In the genomic region with DNA sequence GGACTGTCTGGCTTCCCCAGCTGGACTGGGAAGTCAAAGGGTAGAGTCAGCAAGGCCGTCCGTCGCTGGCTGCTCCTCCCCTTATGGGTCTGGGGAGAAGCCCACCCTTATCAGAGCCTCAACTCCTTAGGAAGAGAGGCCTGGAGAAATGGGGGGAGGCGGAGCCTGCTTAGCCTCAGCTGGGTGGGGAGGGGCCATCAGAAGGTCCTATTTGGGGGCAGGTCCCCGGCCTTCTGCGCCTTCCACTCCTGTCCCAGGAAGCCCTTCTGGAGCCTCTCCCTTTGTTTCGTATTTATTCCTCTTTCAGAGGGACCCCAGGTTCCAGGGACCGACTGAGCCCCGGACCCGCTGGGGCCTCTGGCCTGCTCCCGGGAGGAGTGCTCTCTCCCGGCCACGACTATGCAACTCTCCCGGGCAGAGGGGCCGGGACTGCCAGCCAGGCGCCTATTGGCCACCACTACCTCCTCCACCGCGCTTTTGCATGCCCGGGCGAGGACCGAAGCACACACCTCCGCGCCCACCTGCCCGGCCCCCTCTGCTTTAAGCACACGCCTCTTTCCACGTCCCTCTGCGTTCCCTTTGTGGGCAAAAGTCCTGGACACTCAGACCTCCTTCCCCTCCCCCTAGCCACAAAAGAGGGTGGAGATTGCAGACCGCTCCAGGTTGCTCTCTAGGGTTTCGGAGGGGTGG, we compare ENCODE assay signal across 11 mouse cellular contexts. TPM values are rescaled to one million over a fixed set of nuclear protein-coding genes. Genes with fewer than 3 reads are reported as not detected.
DNase-seq lines count a peak whose midpoint lies in the region; ATAC-seq lines count a peak whose summit lies in the region.
"Had no signal": no experiment of that assay in that cellular context is flagged by ENCODE, and none has a peak within 500 bp of the region (broad histone marks: within the 10 kb centered on the region; RNA-seq: fewer than 3 reads in every experiment).

No protein-coding gene starts in this region.

- H3K9me3 ChIP-seq in kidney, embryonic 16.5 days (ENCODE audit: low read length) = no peaks in the 10 kb centered on the region
- H3K9me3 ChIP-seq in hindbrain, embryonic 13.5 days = no peaks in the 10 kb centered on the region
- no peaks in the 10 kb centered on the region for H3K9me3 ChIP-seq in midbrain, embryonic 14.5 days (ENCODE audit: control insufficient read depth, low read length)

- no peaks in the 10 kb centered on the region for H3K36me3 ChIP-seq in kidney, embryonic 16.5 days (ENCODE audit: insufficient read depth, low read length)
- H3K36me3 ChIP-seq in hindbrain, embryonic 13.5 days = peaks cover 23% of the 10 kb centered on the region
- H3K36me3 ChIP-seq in midbrain, embryonic 14.5 days (ENCODE audit: control insufficient read depth, insufficient read depth, low read length) = peaks cover 26% of the 10 kb centered on the region

- peaks cover 68% of the 10 kb centered on the region for H3K27me3 ChIP-seq in kidney, embryonic 16.5 days (ENCODE audit: insufficient read depth, low read length)
- peaks cover 32% of the 10 kb centered on the region for H3K27me3 ChIP-seq in hindbrain, embryonic 13.5 days
- H3K27me3 ChIP-seq in midbrain, embryonic 14.5 days (ENCODE audit: control insufficient read depth, insufficient read depth, low read length) = no peaks in the 10 kb centered on the region

- no peak for DNase-seq in kidney, postnatal 36 days
- DNase-seq in embryo, embryonic 10.5 days (ENCODE audit: low spot score) = peak; percentile 35
- peak; percentile 43 for DNase-seq in midbrain, embryonic 14.5 days
- no peak for DNase-seq in right cerebral cortex, adult 2 months (ENCODE audit: low spot score in 2 of 2)
- DNase-seq in layer of hippocampus, adult 9-11 months = no peak
- no peak for DNase-seq in gastrocnemius, postnatal 14 days
- DNase-seq: lung, postnatal 14 days; right cerebral cortex, postnatal 25 days had no signal

- peak overlapping the region; percentile 50 for H3K4me2 ChIP-seq in kidney, embryonic 16.5 days (replicated peaks; ENCODE audit: low read depth, low read length)
- peak overlapping the region; percentile 25; the same call in 1 of the 2 replicates for H3K4me2 ChIP-seq in hindbrain, embryonic 13.5 days
- peak overlapping the region; percentile 27; the same call in 1 of the 2 replicates for H3K4me2 ChIP-seq in midbrain, embryonic 14.5 days (ENCODE audit: low read length)

- ATAC-seq in kidney, embryonic 16.5 days (ENCODE audit: low FRiP score, low TSS enrichment) = peak; percentile 44; the same call in 1 of the 2 replicates
- ATAC-seq in hindbrain, embryonic 13.5 days (ENCODE audit: low FRiP score) = no peak
- ATAC-seq in midbrain, embryonic 14.5 days (ENCODE audit: low FRiP score, low TSS enrichment) = peak; percentile 5; the same call in 1 of the 2 replicates

- no peak overlapping the region; the same call in 1 of the 2 replicates for H3K9ac ChIP-seq in kidney, embryonic 16.5 days (replicated peaks; ENCODE audit: low read length)
- H3K9ac ChIP-seq in hindbrain, embryonic 13.5 days = peak overlapping the region; percentile 59
- no peak overlapping the region; the same call in 1 of the 2 replicates for H3K9ac ChIP-seq in midbrain, embryonic 14.5 days (replicated peaks; ENCODE audit: low read length)

- intact Hi-C loops in gastrocnemius, postnatal 14 days (cut with DNase I; ENCODE audit: low total_unique reads) = no loop called here

- H3K27ac ChIP-seq in kidney, embryonic 16.5 days (ENCODE audit: low read length) = no peak overlapping the region
- H3K27ac ChIP-seq in hindbrain, embryonic 13.5 days = peak overlapping the region; percentile 80
- H3K27ac ChIP-seq in midbrain, embryonic 14.5 days (replicated peaks; ENCODE audit: low read depth, low read length) = peak overlapping the region; percentile 60

- 5% methylated on average over 29 of the region's 29 CpGs for WGBS in kidney, embryonic 16.5 days
- 3% methylated on average over 29 of the region's 29 CpGs for WGBS in hindbrain, embryonic 13.5 days
- 6% methylated on average over 29 of the region's 29 CpGs for WGBS in midbrain, embryonic 14.5 days

- peaks cover 15% of the 10 kb centered on the region for H3K4me1 ChIP-seq in kidney, embryonic 16.5 days (ENCODE audit: insufficient read depth, low read length)
- peaks cover 74% of the 10 kb centered on the region for H3K4me1 ChIP-seq in hindbrain, embryonic 13.5 days (replicated peaks)
- peaks cover 31% of the 10 kb centered on the region for H3K4me1 ChIP-seq in midbrain, embryonic 14.5 days (ENCODE audit: control insufficient read depth, insufficient read depth, low read length)

- H3K4me3 ChIP-seq in kidney, embryonic 16.5 days (ENCODE audit: low read length) = peak overlapping the region; percentile 20
- H3K4me3 ChIP-seq in hindbrain, embryonic 13.5 days = 0 out of 2 replicates have a peak overlapping the region, but pooled peaks have one; percentile 2
- no peak overlapping the region for H3K4me3 ChIP-seq in midbrain, embryonic 14.5 days (replicated peaks; ENCODE audit: low read depth, low read length)

RNA-seq across cellular contexts. Expression of gene Srxn1, which starts 10.3 kb away (rescaled TPM):
- 16.1 and 17.9 TPM in 2 replicates for polyA plus RNA-seq in kidney, embryonic 16.5 days (2015; fragmentation: Nextera tagmentation; extraction: Ambion mirVana)
- 16.1 and 16.8 TPM in 2 replicates for polyA plus RNA-seq in hindbrain, embryonic 13.5 days (2015; fragmentation: Nextera tagmentation; extraction: Ambion mirVana)
- 11.5 and 17.4 TPM in 2 replicates for polyA plus RNA-seq in midbrain, embryonic 14.5 days (2014; fragmentation: Nextera tagmentation; extraction: Ambion mirVana)
- total RNA-seq in gastrocnemius, postnatal 14 days (2021) = 10 to 100 TPM in 1 of 2 experiments, 1 to 10 TPM in 1; 9.2 to 12.0 TPM

RNA-seq across cellular contexts. Expression of gene Scrt2, which starts 13.7 kb away (rescaled TPM):
- not detected in 2 replicates for polyA plus RNA-seq in kidney, embryonic 16.5 days (2015; fragmentation: Nextera tagmentation; extraction: Ambion mirVana)
- 24.0 and 27.8 TPM in 2 replicates for polyA plus RNA-seq in hindbrain, embryonic 13.5 days (2015; fragmentation: Nextera tagmentation; extraction: Ambion mirVana)
- polyA plus RNA-seq in midbrain, embryonic 14.5 days (2014; fragmentation: Nextera tagmentation; extraction: Ambion mirVana) = 16.4 and 18.4 TPM in 2 replicates
- total RNA-seq in gastrocnemius, postnatal 14 days (2021) = under 1 TPM in 1 of 2 experiments, not detected in 1; 0.10 TPM
- total RNA-seq: gastrocnemius, adult 18-20 months had no signal

RNA-seq across cellular contexts. Expression of gene Tcf15, which starts 48.4 kb away (rescaled TPM):
- polyA plus RNA-seq in kidney, embryonic 16.5 days (2015; fragmentation: Nextera tagmentation; extraction: Ambion mirVana) = 10.0 and 10.4 TPM in 2 replicates
- 2.8 and 3.2 TPM in 2 replicates for polyA plus RNA-seq in hindbrain, embryonic 13.5 days (2015; fragmentation: Nextera tagmentation; extraction: Ambion mirVana)
- polyA plus RNA-seq in midbrain, embryonic 14.5 days (2014; fragmentation: Nextera tagmentation; extraction: Ambion mirVana) = 0.76 and 0.96 TPM in 2 replicates
- total RNA-seq in gastrocnemius, postnatal 14 days (2021) = 10 to 100 TPM; 18.4 to 20.4 TPM

Comparison
In these comparisons a context has a peak if more than half of its experiments do, and no peak if none do; other contexts are left out.
1. DNase-seq: peak in embryo, embryonic 10.5 days (single experiment) and midbrain, embryonic 14.5 days (single experiment); none in kidney, postnatal 36 days (0 of 2), right cerebral cortex, adult 2 months (0 of 2), layer of hippocampus, adult 9-11 months (single experiment) and gastrocnemius, postnatal 14 days (single experiment).
2. RNA of gene Scrt2, which starts 13.7 kb away (polyA plus RNA-seq): 24.0 to 27.8 TPM in hindbrain, embryonic 13.5 days and 16.4 to 18.4 TPM in midbrain, embryonic 14.5 days; not detected in kidney, embryonic 16.5 days; every median in the first group is over 10 times any median in the second.
3. Peak in every context shown above with its lines, with median percentiles within 50 percentile points of each other: H3K4me2 ChIP-seq.